Mouse (Mus musculus) retina, postnatal 7 days (tissue): Measurements from ENCODE around the gene Cdhr1.
"Not testable (repeated sequence)": the region's sequence is repeated elsewhere in the genome, so short reads cannot be mapped to it uniquely, and the experiment has no call there.

Experiments
- DNase-seq: peaks from one replicate; pipeline ENCODE4 v3.0.0-alpha.2; 2012; ENCODE audit warnings: low read depth, low spot score

Cdhr1 gene

DNA sequence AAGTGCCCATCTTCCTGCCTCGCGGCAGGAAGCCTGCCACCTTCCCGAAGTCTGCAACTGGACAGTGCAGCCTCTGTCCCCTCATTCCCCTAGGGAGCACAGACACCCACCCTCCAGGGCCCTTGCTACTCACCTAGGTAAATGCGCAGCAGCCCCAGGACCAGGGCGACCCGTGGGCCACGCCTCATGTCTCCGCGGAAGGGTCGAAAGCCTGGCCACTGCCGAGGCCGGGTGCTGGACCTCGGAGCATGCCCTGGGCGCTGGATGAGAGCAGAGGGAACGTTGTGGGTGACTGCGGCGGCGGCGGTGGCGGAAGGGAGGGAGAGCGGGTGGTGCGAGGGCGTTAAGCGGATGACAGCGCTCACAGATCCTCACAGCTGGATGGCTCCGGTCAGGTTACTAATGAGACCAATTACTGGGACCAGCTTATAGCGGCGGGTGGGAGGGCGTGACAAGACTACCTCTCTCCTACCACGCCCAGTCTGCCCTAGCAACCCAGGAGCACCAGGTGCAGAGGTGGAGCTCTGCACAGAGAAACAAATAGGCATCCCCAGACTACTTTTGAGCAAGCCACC is at the start of gene Cdhr1:
Gene Cdhr1, minus strand, starts transcription at position 392 of the 575 bp plus-strand sequence.
- peak; percentile 78 for DNase-seq

DNA sequence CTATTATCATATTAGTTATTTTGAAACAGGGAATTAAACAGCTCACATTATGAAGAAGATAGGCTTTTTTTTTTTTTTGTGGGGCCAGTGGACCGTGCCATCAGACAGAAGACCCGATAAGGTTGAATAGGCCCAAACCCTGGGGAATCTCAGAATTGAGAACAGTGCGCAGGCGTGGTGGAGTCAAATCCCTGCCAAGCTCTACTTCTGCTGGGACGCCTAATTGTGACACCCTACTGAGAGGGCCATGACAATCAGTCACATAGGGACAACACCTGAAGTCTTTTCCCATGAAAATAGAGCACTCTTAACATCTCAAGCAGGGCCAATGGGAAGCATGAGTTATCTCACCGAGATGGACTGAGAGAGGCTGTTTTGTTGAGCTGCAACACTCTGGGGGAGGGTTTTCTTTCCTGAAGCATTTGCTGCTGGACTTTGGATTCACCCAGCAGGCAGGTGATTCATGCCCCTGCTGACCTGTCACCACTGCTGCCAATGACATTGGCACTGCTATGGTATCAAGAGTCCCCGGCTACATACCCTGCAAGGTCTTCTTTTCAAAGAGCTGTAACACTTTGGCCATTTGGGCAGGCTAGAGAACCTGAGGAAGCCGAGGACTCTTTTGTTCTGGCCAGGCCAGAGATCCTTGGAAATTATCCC is 41.0 kb upstream of the Cdhr1 start:
- no peak for DNase-seq

DNA sequence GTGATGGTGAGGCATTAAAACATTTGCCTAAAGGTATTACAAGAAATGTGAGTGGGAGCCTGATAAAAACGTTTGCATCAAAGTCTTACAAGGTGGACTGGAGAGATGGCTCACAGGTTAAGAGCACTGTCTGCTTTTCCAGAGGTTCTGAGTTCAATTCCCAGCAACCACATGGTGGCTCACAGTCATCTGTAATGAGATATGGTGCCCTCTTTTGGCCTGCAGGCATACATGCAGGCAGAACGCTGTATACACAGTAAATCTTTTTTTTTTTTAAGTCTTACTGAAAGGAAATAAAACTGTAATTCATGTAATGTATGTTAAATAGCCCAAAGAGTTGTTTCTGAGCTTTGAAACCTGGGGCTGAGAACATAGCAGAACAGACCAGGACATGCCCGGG is 39.4 kb upstream of the Cdhr1 start:
- DNase-seq = not testable (repeated sequence)

DNA sequence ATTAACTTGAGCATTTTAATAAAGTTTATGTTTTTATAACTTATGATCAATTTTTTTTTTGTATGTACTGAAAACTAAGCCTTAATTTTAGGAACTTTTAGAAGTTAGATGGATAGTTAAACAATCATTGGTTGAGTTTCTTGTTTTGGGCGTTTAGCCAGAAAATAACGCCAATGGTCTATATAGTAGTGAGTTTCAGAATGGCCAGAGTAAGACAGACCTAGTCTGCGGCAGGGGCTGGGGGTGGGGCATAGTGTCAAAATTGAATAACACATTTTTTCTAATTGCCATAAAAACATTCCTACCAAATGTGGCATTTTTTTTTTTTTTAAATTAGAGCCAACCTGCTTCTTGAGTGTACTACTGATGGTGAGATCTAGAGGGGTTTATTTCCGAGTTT is 38.0 kb upstream of the Cdhr1 start:
- no peak for DNase-seq

DNA sequence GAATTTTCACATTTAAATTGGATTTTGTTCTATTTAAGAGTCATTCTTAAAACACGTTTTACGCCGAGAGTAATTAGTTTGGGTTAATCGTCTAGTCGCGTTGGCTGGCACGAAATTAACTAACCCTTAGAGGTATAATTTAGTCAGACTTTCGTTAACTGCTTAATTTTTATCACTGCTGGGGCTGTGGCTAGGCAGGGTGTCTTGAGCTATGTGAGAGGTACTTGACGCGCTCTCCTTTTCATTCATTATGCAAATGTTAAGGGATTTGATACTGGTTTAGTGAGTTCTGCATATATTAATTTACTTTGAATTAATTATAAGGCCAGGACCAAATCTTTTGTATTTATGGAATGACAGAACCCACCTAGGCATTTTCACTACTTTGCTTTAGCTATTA is 37.5 kb upstream of the Cdhr1 start:
- no peak for DNase-seq

DNA sequence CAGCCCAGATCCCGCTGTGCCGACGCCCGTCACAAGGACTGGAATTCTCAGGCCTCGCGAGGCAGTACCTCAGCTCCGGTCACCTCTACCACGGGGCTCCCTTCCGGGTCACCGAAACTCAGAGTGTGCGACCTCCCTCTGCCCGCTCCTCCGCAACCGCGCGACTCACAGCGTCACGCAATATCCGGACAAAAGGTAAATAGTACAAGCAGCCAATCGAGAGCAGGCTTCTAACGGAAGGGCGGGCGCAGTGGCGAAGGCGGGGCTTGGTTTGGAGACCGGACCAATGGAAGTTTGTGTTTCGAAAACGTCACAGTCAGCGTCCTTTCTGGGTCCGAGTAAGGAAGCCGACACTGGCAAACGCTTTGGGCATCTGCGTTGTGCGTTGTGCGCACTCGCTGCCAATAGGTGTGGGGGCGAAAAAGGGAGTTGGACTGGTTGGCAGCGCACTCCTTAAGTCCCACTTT is 37.0 kb upstream of the Cdhr1 start, which contains the start of gene Ghitm:
Gene Ghitm, minus strand, starts transcription at position 146 of the 467 bp plus-strand sequence.
- peak; percentile 93 for DNase-seq

DNA sequence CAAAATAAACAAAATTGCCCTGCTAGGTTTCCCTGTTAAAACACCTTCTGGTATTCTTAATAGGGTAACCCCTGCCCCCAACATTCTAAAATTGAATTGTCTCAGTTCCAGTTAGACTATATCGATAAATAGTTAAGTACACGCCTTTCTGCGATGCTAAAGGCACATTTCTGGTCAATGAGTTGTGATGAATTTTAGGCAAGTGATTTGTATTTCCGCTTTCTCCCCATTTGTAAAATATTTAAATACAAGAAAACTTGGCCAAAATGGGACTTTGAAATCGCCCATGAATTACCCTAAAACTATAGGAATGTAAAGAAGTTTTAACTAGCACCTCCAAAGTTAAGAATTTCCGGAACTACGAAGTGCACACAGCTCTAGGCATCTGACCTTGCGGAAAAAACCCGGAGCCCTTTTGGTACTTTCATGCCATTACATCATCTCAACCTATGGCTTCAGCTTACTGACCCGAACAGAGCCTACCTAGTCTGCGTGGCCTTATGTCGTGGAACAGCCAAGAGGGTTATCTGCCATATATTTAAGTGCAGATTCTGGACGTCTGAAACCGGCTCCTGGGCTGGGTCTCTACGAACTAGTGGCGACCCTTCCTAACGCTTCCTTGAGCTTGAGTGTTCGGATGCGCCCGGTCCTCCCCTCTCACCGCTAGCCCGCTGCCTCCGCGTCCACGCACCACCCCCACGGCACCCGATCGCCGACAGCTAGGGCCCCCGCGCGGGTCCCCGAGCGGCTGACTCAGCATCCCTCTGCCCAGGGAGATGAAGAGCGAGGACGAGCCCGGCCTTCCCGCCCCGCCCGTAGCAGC is 36.4 kb upstream of the Cdhr1 start:
- peak; percentile 8 for DNase-seq

DNA sequence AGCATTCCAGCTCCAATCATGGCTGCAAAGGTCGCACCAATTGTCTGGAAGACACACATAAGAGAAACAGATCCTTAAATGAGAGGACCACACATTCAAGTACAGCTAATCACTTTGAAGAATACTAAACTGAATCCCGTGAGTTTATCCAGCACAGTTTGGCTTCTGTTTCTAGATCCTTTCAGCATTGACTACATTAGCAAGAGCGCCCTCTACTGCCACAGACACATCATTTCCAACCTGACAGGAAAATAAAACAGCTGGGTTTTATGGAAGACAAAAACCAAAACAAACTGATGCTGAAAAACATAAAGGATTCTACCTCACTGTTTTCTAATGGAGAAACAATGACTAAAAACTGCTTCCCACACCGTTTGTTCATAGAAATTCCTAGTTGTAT is 29.5 kb upstream of the Cdhr1 start:
- DNase-seq = peak; percentile 56

DNA sequence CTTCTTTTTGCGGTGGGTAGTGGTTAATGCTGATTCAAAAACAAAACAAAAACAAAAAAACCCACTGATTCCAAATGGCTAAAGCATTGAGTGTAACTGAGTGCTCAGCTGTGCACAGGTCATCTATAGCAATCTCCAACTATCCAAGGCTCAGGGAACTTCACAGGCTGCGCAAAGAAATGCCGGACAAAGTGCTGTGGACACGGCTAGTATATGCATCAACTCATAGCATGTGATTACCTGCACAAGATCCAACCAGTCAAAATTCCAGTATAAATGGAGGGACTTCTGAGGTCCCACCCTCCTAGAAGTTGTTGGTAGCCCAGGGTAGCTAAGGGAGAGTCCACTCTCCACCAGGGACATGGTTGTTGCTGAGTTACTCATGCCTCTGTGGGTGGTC is 21.1 kb upstream of the Cdhr1 start:
- no peak for DNase-seq

DNA sequence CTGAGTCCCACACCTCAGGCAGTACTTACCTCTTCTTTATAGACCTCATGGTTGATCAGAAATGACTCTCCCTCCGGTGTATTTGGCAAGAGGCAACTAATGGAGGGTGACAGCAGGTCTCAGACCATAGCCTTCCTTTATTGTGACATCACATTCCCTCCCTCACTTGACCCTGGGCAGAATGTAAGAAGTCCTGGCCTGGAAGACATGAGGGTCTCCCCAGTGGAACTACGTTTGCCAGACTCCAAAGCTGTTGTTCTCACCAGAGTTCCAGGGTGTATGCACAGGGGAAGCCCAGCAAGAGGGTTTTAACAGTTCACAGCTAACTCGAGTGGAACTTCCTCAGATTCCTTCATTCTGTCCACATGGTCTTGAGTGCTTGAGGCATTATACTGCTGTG is 15.8 kb upstream of the Cdhr1 start, which contains the start of gene 2610528A11Rik:
Gene 2610528A11Rik, minus strand, starts transcription at position 101 of the 400 bp plus-strand sequence.
- no peak for DNase-seq

DNA sequence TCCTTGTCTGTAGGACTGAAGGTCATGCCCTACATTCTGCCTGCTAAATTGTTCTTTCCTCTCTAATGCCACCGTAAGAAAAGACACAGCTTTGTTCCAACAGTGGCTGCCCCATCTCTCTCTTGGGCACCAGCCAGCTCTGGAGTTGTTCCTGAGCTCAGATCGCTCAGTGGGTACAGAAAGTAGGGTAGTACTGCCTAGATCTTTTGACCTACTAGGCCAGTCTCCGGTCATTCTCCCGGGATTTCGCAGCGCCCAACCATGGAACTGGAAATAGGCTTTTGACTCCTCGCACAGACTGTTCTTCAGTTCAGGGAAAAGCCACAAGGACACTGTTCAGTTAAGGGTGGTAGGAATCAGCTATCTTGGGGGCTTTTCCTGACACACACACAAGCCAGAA is 14.8 kb upstream of the Cdhr1 start:
- DNase-seq = no peak

DNA sequence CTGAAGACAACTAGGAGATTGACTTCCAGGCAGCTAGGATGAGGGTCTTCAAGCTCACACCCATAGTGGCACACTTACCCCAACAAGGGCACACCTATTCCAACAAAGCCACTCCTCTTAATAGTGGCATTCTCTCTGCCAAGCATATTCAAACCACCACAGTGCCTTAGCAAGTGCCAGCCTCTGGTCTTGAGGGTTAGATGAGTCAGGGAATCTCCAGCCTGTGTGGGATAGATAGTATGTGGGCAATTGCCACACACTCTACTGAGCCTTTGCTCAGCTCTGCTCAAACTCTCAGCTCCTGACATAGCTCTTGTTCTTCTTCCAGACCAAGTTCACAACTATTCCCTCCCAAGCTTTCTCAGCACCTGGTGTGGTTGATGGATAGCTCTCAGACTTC is 13.2 kb upstream of the Cdhr1 start:
- no peak for DNase-seq

DNA sequence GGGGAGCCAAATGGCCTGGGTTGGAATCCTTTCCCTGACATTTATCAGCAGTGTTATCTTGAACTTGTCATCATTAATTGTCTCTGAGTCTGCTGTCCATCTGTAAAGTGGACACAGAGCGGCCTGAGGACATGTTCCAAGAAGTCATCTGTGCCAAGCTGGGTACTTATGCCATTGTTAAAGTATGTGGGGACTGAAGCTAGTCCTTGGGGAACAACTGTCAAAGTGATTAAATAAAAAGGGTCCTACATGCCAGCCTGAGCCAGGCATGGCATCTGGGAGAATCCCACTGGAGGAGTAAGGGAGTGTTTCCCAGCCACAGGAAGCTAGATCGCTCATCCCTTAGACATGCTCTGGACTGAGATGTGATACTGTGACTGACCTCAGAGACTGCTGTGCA is 12.3 kb upstream of the Cdhr1 start:
- DNase-seq = no peak

DNA sequence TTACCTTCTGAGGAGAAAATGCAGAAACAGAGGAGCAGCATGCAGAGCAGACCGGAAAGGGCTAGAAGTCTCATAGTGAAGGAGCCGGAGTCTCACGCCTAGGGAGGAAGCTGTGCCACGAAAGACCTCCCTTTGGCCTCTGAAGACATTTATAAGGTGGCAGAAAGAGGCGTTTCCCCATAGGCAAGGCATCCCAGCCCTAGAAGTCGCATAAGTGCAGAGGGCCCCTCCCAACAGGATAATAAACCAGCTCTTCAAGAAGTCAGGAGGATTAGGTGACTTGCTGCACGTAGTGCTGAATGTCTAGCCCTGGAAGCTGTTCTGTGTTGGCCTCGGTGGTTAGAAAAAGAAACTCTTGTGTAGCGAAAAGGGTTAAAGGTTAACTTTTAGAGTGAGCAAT is 11.8 kb upstream of the Cdhr1 start:
- DNase-seq = no peak

DNA sequence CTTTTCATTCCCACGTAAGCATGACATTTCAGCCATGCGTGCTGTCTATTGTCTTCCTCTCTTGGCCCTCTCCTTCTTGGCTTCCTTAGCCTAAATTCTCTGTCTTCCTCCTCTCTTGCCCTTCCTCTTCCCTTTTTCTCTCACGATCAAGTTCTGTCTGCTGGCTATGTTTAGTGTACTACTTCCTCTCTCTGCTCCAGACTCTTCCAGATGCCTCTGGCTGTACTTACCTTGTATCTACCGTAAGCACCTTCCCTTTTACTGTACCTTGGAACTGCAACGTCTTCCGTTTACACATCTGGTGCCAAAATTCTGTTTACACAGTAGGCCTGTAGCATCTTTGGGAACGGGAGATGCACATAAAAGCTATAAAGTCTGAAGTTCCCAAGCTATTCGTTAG is 11.3 kb upstream of the Cdhr1 start:
- no peak for DNase-seq

DNA sequence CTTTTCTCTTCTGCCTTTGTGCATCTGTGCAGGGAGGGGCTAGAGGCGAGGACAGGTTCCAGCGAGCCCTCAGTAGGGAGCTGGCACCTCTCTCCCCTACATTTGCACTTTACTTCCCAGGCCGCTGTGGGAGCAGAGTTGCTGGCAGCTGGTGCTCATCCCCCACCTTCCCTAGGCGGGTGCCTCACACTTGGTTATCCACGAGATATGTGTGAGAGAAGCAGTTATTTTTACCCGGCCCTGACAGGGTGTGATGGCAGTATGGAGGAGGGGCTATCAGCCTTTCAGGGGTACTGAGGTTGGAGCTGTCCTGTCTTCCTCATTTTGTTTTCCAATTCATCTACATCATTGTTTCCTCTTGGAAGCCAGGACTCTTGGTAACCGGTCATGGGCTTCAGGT is 7.7 kb upstream of the Cdhr1 start:
- DNase-seq = no peak

DNA sequence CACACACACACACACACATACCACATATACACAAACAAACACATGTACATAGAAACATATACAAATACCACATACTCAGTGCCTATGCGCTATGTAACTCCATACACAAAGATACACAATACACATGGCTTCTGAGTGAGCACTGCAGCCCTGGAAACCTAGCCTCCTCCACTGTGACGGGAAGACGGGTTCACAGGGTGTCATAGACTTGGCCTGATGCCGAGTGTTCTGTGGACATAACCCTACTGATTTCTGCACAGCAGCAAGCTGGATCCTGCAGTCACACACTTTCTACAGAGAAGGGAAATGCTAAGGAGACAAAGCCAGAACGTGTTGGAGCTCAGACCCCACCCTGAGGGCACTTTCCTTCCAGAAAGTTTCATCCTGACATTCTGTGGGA is 6.6 kb upstream of the Cdhr1 start:
- no peak for DNase-seq

DNA sequence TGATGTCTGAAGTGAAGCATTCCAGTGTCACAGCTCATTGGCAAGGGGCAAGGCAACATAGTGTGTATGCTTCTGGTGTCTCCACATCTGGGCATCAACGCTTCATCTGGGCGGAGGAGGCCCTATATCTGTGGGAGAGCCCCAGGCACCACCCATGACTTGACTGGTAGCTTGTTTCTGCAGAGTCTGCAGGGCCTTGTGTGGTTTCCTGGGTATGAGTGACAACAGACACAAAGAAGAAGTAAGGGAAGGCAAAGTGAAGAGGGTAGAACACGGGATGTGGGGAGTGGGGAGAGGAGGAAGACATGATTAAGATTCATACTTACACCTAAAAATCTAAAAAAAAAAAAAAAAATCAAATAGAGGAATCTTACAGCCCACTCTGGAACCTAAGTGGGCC is 4.3 kb upstream of the Cdhr1 start:
- no peak for DNase-seq

DNA sequence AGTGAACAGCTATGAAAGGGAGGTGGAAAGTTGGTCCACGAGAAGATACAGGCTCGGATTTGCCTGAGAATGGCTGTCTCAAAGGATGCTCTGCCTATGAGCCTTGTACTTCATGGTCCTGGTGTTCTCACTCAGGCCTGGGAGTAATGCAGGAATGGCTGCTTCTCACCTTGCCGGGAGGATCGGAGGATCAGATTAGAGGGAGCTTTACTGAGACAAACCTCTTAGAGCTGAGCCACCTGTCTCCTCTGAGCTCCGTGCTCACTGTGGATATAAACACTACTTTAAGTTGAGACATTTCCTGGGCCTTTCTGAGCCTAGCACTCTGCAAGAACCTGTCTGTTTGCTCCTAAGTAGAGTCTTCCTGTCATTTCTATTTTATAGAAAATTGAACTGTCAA is 3.4 kb upstream of the Cdhr1 start:
- peak; percentile 61 for DNase-seq

DNA sequence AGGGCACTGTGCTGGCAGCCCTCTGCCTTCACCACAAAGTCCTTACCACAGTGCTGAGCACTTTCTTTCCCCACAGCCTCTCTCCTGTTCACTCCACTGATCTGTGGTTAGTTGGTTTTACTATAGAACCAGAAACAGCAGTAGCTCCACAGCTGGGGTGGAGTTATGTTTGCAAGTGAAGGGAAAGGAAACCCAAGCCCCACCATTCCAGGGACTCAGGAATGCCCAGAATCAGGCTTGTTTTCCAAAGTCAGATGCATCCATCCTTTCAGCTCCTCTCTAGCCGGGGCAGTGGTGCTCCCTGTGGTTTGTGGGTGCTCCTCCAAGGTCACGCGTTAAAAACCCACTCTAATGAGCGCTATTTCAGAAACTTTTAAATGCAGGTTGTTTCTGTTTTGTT is 2.6 kb downstream of the Cdhr1 start:
- DNase-seq = no peak

DNA sequence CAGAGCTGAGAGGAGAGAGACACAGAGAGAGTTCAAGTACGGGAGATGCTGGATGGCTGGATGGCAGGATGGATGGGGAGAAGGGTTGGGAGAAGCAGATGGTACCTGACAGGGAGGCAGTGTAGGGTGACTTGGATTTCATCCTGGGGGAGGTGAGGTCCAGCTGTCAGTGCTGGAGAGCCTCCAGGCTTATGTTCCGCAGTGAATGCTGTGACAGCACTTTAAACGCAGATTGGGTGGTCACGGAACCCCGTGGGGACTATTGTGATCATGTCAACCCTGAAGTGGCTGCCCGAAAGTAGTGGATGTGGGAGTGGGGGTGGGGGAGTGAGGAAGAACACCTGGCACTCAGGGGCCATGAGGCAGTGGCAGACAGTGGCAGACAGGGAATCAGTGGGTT is 3.7 kb downstream of the Cdhr1 start:
- DNase-seq = no peak

DNA sequence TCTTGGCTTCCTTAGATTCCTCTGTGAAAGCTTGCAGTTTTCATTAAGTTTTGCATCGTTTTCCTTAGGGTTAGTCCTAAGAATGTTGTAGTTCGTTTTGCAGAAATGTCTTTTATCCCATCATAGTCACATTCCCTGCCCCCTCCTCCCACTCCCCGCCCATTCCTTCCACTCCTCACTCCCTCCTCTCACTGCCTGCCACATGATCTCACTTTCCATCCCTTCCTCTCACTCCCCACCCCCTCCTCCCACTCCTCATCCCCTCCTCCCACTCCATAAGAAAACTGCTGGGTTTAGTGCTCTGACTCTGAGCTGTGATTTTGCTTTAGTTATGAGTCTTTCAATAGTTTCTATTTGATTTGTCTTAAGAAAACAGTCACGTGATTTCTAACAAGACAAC is 14.4 kb downstream of the Cdhr1 start:
- no peak for DNase-seq

DNA sequence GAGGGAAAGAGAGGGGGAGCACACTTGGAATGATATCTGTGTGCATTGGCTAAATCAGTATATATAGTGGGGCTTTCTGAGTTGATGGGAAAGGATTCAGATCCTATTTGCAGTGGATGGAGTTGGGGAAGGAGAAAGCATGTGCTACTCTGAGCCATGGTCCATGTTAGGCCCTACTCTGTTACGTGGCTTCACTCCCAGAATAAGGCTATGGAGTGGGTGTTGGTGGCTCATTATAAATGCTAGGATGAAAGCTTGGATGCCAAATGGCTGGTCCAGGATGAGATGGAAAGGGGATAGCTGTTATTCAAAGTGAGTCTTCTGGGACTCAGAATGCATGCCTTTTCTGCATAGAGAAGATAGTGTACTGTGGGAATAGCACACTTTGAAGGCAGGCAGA is 17.4 kb downstream of the Cdhr1 start:
- DNase-seq = no peak
